Mouse (Mus musculus): Measurements from ENCODE around the gene Slc25a54.

- no peak for TF ChIP-seq CTCF (IDR thresholded peaks at IDR 0.05; ENCODE audit: low read depth)
- no peak for TF ChIP-seq EP300 (IDR thresholded peaks at IDR 0.05; ENCODE audit: low read depth)
Observed at GRCm38 (mm10) chr3:109031626-109032025, 48.6 kb upstream of the Slc25a54 start.
